Mouse (Mus musculus): ENCODE data around the gene Herc1. TPM values are rescaled to one million over a fixed set of nuclear protein-coding genes. Genes with fewer than 3 reads are reported as not detected.

The Herc1 gene
- polyA plus RNA-seq, 1 experiment, result 47.2 TPM

- Histone ChIP-seq H3K9me3 (replicated peaks; ENCODE audit: control insufficient read depth, insufficient read depth, low read length, poor library complexity, severe bottlenecking) (no peaks in the 10 kb centered on the region), H3K27ac (ENCODE audit: insufficient read depth, low read length) (no peak overlapping the region), H3K36me3 (ENCODE audit: control insufficient read depth, insufficient read depth, low read length, poor library complexity, severe bottlenecking) (peaks cover 2% of the 10 kb centered on the region), H3K4me3 (ENCODE audit: low read depth, low read length) (no peak overlapping the region), H3K4me1 (ENCODE audit: control insufficient read depth, insufficient read depth, low read length) (no peaks in the 10 kb centered on the region), H3K27me3 (ENCODE audit: control insufficient read depth, insufficient read depth, low read length, poor library complexity, severe bottlenecking) (no peaks in the 10 kb centered on the region), H3K9ac (ENCODE audit: low read depth, poor library complexity, severe bottlenecking) (no peak overlapping the region)
- TF ChIP-seq POLR2A (IDR thresholded peaks at IDR 0.05; ENCODE audit: insufficient read depth, low read length) (no peak), EP300 (IDR thresholded peaks at IDR 0.05; ENCODE audit: insufficient read depth, low read depth, low read length) (no peak), CTCF (IDR thresholded peaks at IDR 0.05; ENCODE audit: low read depth, low read length) (no peak)
Measured at GRCm38 (mm10) chr9:66448253-66448652, 98.0 kb downstream of the Herc1 start.

- H3K27ac ChIP-seq (ENCODE audit: insufficient read depth, low read length), result no peak overlapping the region
- H3K27me3 ChIP-seq (ENCODE audit: control insufficient read depth, insufficient read depth, low read length, poor library complexity, severe bottlenecking), result no peaks in the 10 kb centered on the region
- H3K9ac ChIP-seq (ENCODE audit: low read depth, poor library complexity, severe bottlenecking), result no peak overlapping the region
- no peaks in the 10 kb centered on the region for H3K4me1 ChIP-seq (ENCODE audit: control insufficient read depth, insufficient read depth, low read length)
- H3K4me3 ChIP-seq (ENCODE audit: low read depth, low read length), result no peak overlapping the region
- no peaks in the 10 kb centered on the region for H3K9me3 ChIP-seq (replicated peaks; ENCODE audit: control insufficient read depth, insufficient read depth, low read length, poor library complexity, severe bottlenecking)
- peaks cover 3% of the 10 kb centered on the region; the same call in 1 of the 2 replicates for H3K36me3 ChIP-seq (ENCODE audit: control insufficient read depth, insufficient read depth, low read length, poor library complexity, severe bottlenecking)
- TF ChIP-seq EP300 (IDR thresholded peaks at IDR 0.05; ENCODE audit: insufficient read depth, low read depth, low read length), result no peak
- no peak for TF ChIP-seq POLR2A (IDR thresholded peaks at IDR 0.05; ENCODE audit: insufficient read depth, low read length)
- no peak for TF ChIP-seq CTCF (IDR thresholded peaks at IDR 0.05; ENCODE audit: low read depth, low read length)
Measured at GRCm38 (mm10) chr9:66465087-66465486, 114.8 kb downstream of the Herc1 start.

- H3K36me3 ChIP-seq (ENCODE audit: control insufficient read depth, insufficient read depth, low read length, poor library complexity, severe bottlenecking), result peaks cover 3% of the 10 kb centered on the region
- no peaks in the 10 kb centered on the region for H3K9me3 ChIP-seq (replicated peaks; ENCODE audit: control insufficient read depth, insufficient read depth, low read length, poor library complexity, severe bottlenecking)
- no peak overlapping the region for H3K27ac ChIP-seq (ENCODE audit: insufficient read depth, low read length)
- H3K9ac ChIP-seq (ENCODE audit: low read depth, poor library complexity, severe bottlenecking), result no peak overlapping the region
- TF ChIP-seq CTCF (IDR thresholded peaks at IDR 0.05; ENCODE audit: low read depth, low read length) (no peak), EP300 (IDR thresholded peaks at IDR 0.05; ENCODE audit: insufficient read depth, low read depth, low read length) (no peak), POLR2A (IDR thresholded peaks at IDR 0.05; ENCODE audit: insufficient read depth, low read length) (no peak)
- no peaks in the 10 kb centered on the region for H3K27me3 ChIP-seq (ENCODE audit: control insufficient read depth, insufficient read depth, low read length, poor library complexity, severe bottlenecking)
- H3K4me1 ChIP-seq (ENCODE audit: control insufficient read depth, insufficient read depth, low read length), result no peaks in the 10 kb centered on the region
- no peak overlapping the region for H3K4me3 ChIP-seq (ENCODE audit: low read depth, low read length)
Measured at GRCm38 (mm10) chr9:66477785-66478184, 127.5 kb downstream of the Herc1 start.

GRCm38 (mm10) chr9:66483429-66483828 lies 133.2 kb downstream of the Herc1 start:
- no peak overlapping the region for H3K9ac ChIP-seq (ENCODE audit: low read depth, poor library complexity, severe bottlenecking)
- TF ChIP-seq POLR2A (IDR thresholded peaks at IDR 0.05; ENCODE audit: insufficient read depth, low read length) (no peak), EP300 (IDR thresholded peaks at IDR 0.05; ENCODE audit: insufficient read depth, low read depth, low read length) (no peak), CTCF (IDR thresholded peaks at IDR 0.05; ENCODE audit: low read depth, low read length) (no peak)
- H3K27me3 ChIP-seq (ENCODE audit: control insufficient read depth, insufficient read depth, low read length, poor library complexity, severe bottlenecking), result no peaks in the 10 kb centered on the region
- no peak overlapping the region for H3K27ac ChIP-seq (ENCODE audit: insufficient read depth, low read length)
- no peaks in the 10 kb centered on the region for H3K4me1 ChIP-seq (ENCODE audit: control insufficient read depth, insufficient read depth, low read length)
- H3K36me3 ChIP-seq (ENCODE audit: control insufficient read depth, insufficient read depth, low read length, poor library complexity, severe bottlenecking), result peaks cover 18% of the 10 kb centered on the region
- no peaks in the 10 kb centered on the region for H3K9me3 ChIP-seq (replicated peaks; ENCODE audit: control insufficient read depth, insufficient read depth, low read length, poor library complexity, severe bottlenecking)
- no peak overlapping the region for H3K4me3 ChIP-seq (ENCODE audit: low read depth, low read length)

- Histone ChIP-seq H3K9ac (ENCODE audit: low read depth, poor library complexity, severe bottlenecking) (no peak overlapping the region), H3K27me3 (ENCODE audit: control insufficient read depth, insufficient read depth, low read length, poor library complexity, severe bottlenecking) (no peaks in the 10 kb centered on the region), H3K9me3 (replicated peaks; ENCODE audit: control insufficient read depth, insufficient read depth, low read length, poor library complexity, severe bottlenecking) (no peaks in the 10 kb centered on the region), H3K36me3 (ENCODE audit: control insufficient read depth, insufficient read depth, low read length, poor library complexity, severe bottlenecking) (peaks cover 22% of the 10 kb centered on the region), H3K27ac (ENCODE audit: insufficient read depth, low read length) (no peak overlapping the region), H3K4me1 (ENCODE audit: control insufficient read depth, insufficient read depth, low read length) (no peaks in the 10 kb centered on the region), H3K4me3 (ENCODE audit: low read depth, low read length) (no peak overlapping the region)
- TF ChIP-seq POLR2A (IDR thresholded peaks at IDR 0.05; ENCODE audit: insufficient read depth, low read length) (no peak), CTCF (IDR thresholded peaks at IDR 0.05; ENCODE audit: low read depth, low read length) (no peak), EP300 (IDR thresholded peaks at IDR 0.05; ENCODE audit: insufficient read depth, low read depth, low read length) (no peak)
Measured at GRCm38 (mm10) chr9:66488786-66489185, 138.5 kb downstream of the Herc1 start.

- Histone ChIP-seq H3K27me3 (ENCODE audit: control insufficient read depth, insufficient read depth, low read length, poor library complexity, severe bottlenecking) (no peaks in the 10 kb centered on the region), H3K27ac (ENCODE audit: insufficient read depth, low read length) (no peak overlapping the region), H3K4me3 (ENCODE audit: low read depth, low read length) (no peak overlapping the region), H3K9me3 (replicated peaks; ENCODE audit: control insufficient read depth, insufficient read depth, low read length, poor library complexity, severe bottlenecking) (no peaks in the 10 kb centered on the region), H3K9ac (ENCODE audit: low read depth, poor library complexity, severe bottlenecking) (no peak overlapping the region), H3K36me3 (ENCODE audit: control insufficient read depth, insufficient read depth, low read length, poor library complexity, severe bottlenecking) (peaks cover 16% of the 10 kb centered on the region), H3K4me1 (ENCODE audit: control insufficient read depth, insufficient read depth, low read length) (no peaks in the 10 kb centered on the region)
- TF ChIP-seq CTCF (IDR thresholded peaks at IDR 0.05; ENCODE audit: low read depth, low read length), result no peak
- TF ChIP-seq EP300 (IDR thresholded peaks at IDR 0.05; ENCODE audit: insufficient read depth, low read depth, low read length), result no peak
- no peak for TF ChIP-seq POLR2A (IDR thresholded peaks at IDR 0.05; ENCODE audit: insufficient read depth, low read length)
Measured at GRCm38 (mm10) chr9:66492361-66492760, 142.1 kb downstream of the Herc1 start.

All from ES-Bruce4 (cell line).